Mouse (Mus musculus): ENCODE results near the gene Paxx. TPM values are rescaled to one million over a fixed set of nuclear protein-coding genes. Genes with fewer than 3 reads are reported as not detected.

The Paxx gene
- polyA plus RNA-seq, 1 experiment from 2014 or later, result 95.4 TPM

DNA sequence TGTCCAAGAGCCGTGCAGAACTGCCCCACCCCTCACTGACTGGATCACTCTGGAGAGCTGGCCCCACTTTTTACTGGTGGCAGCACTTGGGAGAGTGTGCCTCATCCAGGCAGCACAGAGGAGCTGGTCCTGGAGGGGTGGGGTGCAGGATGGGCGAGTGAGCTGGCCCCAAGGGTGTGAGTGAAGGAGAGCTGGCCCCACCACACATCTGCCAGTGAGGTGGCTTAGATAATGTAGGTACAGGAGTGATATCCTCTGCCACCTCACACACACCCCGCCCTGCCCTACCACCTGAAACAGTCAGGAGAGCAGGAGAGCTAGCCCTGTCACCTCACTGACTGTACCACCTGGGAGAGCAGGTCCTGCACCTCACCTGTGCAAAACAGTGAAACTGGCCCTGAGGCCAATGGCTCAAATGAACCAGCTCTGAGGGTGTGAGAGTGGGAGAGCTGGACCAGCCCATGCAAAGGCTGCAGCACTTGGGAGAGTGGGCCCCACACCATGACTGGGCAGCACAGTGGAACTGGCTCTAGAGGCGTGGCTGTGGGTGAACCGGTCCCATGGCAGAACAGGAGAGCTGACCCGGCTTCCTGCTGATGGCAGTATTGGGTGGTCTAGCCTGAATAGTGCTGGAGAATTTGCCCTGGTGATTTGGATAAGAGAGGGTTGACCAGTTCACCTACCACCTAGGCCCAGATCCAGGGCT, 27.2 kb upstream of the Paxx start:
- ATAC-seq (ENCODE audit: low FRiP score, low TSS enrichment), result no peak
- H3K27ac ChIP-seq (replicated peaks; ENCODE audit: low read depth, low read length), result no peak overlapping the region
- WGBS, result 79% methylated on average over 6 of the region's 6 CpGs
- no peak for DNase-seq
- H3K4me1 ChIP-seq (ENCODE audit: control insufficient read depth, insufficient read depth, low read length), result no peaks in the 10 kb centered on the region
- no peaks in the 10 kb centered on the region for H3K27me3 ChIP-seq (ENCODE audit: control insufficient read depth, insufficient read depth, low read length)
- no peak overlapping the region for H3K4me3 ChIP-seq (replicated peaks; ENCODE audit: low read depth, low read length)
- H3K4me2 ChIP-seq (ENCODE audit: low read length), result no peak overlapping the region
- no peaks in the 10 kb centered on the region for H3K9me3 ChIP-seq (ENCODE audit: control insufficient read depth, low read length)
- H3K36me3 ChIP-seq (ENCODE audit: control insufficient read depth, insufficient read depth, low read length), result no peaks in the 10 kb centered on the region
- H3K9ac ChIP-seq (replicated peaks; ENCODE audit: low read length), result no peak overlapping the region

GRCm38 (mm10) chr2:25484901-25485647, 24.2 kb upstream of the Paxx start:
- H3K27ac ChIP-seq (replicated peaks; ENCODE audit: low read depth, low read length), result no peak overlapping the region
- DNase-seq (no peak), ATAC-seq (ENCODE audit: low FRiP score, low TSS enrichment) (no peak)
- H3K9ac ChIP-seq (replicated peaks; ENCODE audit: low read length), result no peak overlapping the region
- no peaks in the 10 kb centered on the region for H3K9me3 ChIP-seq (ENCODE audit: control insufficient read depth, low read length)
- no peaks in the 10 kb centered on the region for H3K27me3 ChIP-seq (ENCODE audit: control insufficient read depth, insufficient read depth, low read length)
- WGBS, result 68% methylated on average over 11 of the region's 11 CpGs
- no peak overlapping the region for H3K4me3 ChIP-seq (replicated peaks; ENCODE audit: low read depth, low read length)
- no peaks in the 10 kb centered on the region for H3K4me1 ChIP-seq (ENCODE audit: control insufficient read depth, insufficient read depth, low read length)
- H3K36me3 ChIP-seq (ENCODE audit: control insufficient read depth, insufficient read depth, low read length), result no peaks in the 10 kb centered on the region
- no peak overlapping the region for H3K4me2 ChIP-seq (ENCODE audit: low read length)

DNA sequence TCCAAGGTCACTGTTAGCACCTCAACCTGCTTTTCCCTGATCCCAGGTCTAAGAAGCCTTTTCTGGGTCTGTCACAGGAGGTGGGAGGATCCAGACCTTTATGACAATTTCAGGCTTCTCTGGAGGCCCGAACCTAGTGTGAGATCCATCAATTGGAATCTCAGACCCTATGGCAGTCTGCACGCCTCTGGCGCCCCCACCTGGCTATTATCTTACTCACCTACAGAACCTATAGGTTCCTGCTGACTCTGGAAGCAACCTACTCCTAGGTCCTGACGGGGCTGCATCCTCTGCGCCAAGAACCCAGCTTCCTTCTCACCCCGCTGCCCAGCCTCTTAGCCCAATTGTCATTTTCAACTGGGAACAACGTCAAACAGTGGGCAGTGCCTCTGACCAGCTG, 22.1 kb upstream of the Paxx start:
- Histone ChIP-seq H3K27me3 (ENCODE audit: control insufficient read depth, insufficient read depth, low read length) (no peaks in the 10 kb centered on the region), H3K9ac (replicated peaks; ENCODE audit: low read length) (no peak overlapping the region), H3K4me3 (replicated peaks; ENCODE audit: low read depth, low read length) (no peak overlapping the region), H3K4me2 (ENCODE audit: low read length) (no peak overlapping the region), H3K4me1 (ENCODE audit: control insufficient read depth, insufficient read depth, low read length) (no peaks in the 10 kb centered on the region), H3K27ac (replicated peaks; ENCODE audit: low read depth, low read length) (no peak overlapping the region), H3K9me3 (ENCODE audit: control insufficient read depth, low read length) (no peaks in the 10 kb centered on the region), H3K36me3 (ENCODE audit: control insufficient read depth, insufficient read depth, low read length) (no peaks in the 10 kb centered on the region)
- WGBS, result 27% methylated on average over 7 of the region's 7 CpGs
- ATAC-seq (ENCODE audit: low FRiP score, low TSS enrichment) (no peak), DNase-seq (peak; percentile 53)

- DNase-seq, result no peak
- 90% methylated on average over 1 of the region's 1 CpGs for WGBS
Observed at GRCm38 (mm10) chr2:25480541-25480940, 19.6 kb upstream of the Paxx start.

GRCm38 (mm10) chr2:25479551-25480311, 18.8 kb upstream of the Paxx start:
- no peak overlapping the region for H3K27ac ChIP-seq (replicated peaks; ENCODE audit: low read depth, low read length)
- H3K27me3 ChIP-seq (ENCODE audit: control insufficient read depth, insufficient read depth, low read length), result no peaks in the 10 kb centered on the region
- WGBS, result 81% methylated on average over 10 of the region's 10 CpGs
- H3K4me3 ChIP-seq (replicated peaks; ENCODE audit: low read depth, low read length), result no peak overlapping the region
- no peak overlapping the region for H3K9ac ChIP-seq (replicated peaks; ENCODE audit: low read length)
- no peak overlapping the region for H3K4me2 ChIP-seq (ENCODE audit: low read length)
- ATAC-seq (ENCODE audit: low FRiP score, low TSS enrichment), result no peak
- H3K36me3 ChIP-seq (ENCODE audit: control insufficient read depth, insufficient read depth, low read length), result no peaks in the 10 kb centered on the region
- no peaks in the 10 kb centered on the region for H3K9me3 ChIP-seq (ENCODE audit: control insufficient read depth, low read length)
- no peaks in the 10 kb centered on the region for H3K4me1 ChIP-seq (ENCODE audit: control insufficient read depth, insufficient read depth, low read length)
- DNase-seq, result no peak

More at GRCm38 (mm10) chr2:25480541-25480940, 19.6 kb upstream of the Paxx start:
- ATAC-seq (ENCODE audit: low FRiP score, low TSS enrichment), result no peak
- no peaks in the 10 kb centered on the region for H3K9me3 ChIP-seq (ENCODE audit: control insufficient read depth, low read length)
- no peaks in the 10 kb centered on the region for H3K36me3 ChIP-seq (ENCODE audit: control insufficient read depth, insufficient read depth, low read length)
- H3K27ac ChIP-seq (replicated peaks; ENCODE audit: low read depth, low read length), result no peak overlapping the region
- H3K9ac ChIP-seq (replicated peaks; ENCODE audit: low read length), result no peak overlapping the region
- H3K27me3 ChIP-seq (ENCODE audit: control insufficient read depth, insufficient read depth, low read length), result no peaks in the 10 kb centered on the region
- no peak overlapping the region for H3K4me3 ChIP-seq (replicated peaks; ENCODE audit: low read depth, low read length)
- no peaks in the 10 kb centered on the region for H3K4me1 ChIP-seq (ENCODE audit: control insufficient read depth, insufficient read depth, low read length)
- no peak overlapping the region for H3K4me2 ChIP-seq (ENCODE audit: low read length)

DNA sequence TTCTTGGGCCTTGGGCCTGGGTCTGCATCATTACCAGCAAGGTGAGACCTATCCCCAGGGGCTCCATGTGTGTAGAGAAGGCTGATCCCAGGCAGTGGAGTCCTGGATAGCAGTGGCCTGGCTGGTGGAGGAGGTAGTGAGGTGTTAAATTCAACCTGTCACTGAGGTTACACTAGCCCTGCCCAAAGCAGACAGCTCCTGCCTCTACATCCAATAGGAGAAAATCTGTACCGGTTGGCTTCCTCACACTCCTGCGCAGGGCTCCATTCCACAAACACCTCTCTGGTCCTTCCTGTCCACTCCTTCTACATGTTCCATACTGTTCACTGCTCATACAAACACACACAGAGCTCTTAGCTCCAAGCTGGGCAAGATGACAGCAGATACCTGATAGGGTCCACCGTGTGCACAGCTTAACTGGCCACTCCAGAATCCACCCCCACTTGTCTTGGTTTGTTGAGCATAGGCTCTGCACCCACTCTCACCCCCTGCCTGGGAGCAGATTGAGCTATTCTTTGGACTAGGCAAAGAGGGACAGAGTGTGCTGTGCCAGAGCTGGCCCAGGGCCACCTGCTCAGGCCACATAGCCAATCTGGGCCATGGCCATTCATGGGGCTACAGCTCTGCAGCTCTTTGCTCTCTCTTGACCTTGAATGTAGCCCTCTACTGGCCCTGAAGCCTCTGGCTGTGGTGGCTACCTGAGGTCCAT, 17.2 kb upstream of the Paxx start:
- H3K9ac ChIP-seq (replicated peaks; ENCODE audit: low read length), result no peak overlapping the region
- H3K27me3 ChIP-seq (ENCODE audit: control insufficient read depth, insufficient read depth, low read length), result no peaks in the 10 kb centered on the region
- no peaks in the 10 kb centered on the region for H3K4me1 ChIP-seq (ENCODE audit: control insufficient read depth, insufficient read depth, low read length)
- ATAC-seq (ENCODE audit: low FRiP score, low TSS enrichment) (no peak), DNase-seq (no peak)
- H3K9me3 ChIP-seq (ENCODE audit: control insufficient read depth, low read length), result no peaks in the 10 kb centered on the region
- no peak overlapping the region for H3K4me3 ChIP-seq (replicated peaks; ENCODE audit: low read depth, low read length)
- no peak overlapping the region for H3K4me2 ChIP-seq (ENCODE audit: low read length)
- no peak overlapping the region for H3K27ac ChIP-seq (replicated peaks; ENCODE audit: low read depth, low read length)
- H3K36me3 ChIP-seq (ENCODE audit: control insufficient read depth, insufficient read depth, low read length), result no peaks in the 10 kb centered on the region
- WGBS, result 92% methylated on average over 3 of the region's 3 CpGs

GRCm38 (mm10) chr2:25477541-25477940, 16.6 kb upstream of the Paxx start:
- no peak overlapping the region for H3K4me3 ChIP-seq (replicated peaks; ENCODE audit: low read depth, low read length)
- H3K4me2 ChIP-seq (ENCODE audit: low read length), result no peak overlapping the region
- no peak overlapping the region for H3K27ac ChIP-seq (replicated peaks; ENCODE audit: low read depth, low read length)
- H3K36me3 ChIP-seq (ENCODE audit: control insufficient read depth, insufficient read depth, low read length), result no peaks in the 10 kb centered on the region
- no peak for ATAC-seq (ENCODE audit: low FRiP score, low TSS enrichment)
- no peak overlapping the region for H3K9ac ChIP-seq (replicated peaks; ENCODE audit: low read length)
- no peaks in the 10 kb centered on the region for H3K27me3 ChIP-seq (ENCODE audit: control insufficient read depth, insufficient read depth, low read length)
- H3K9me3 ChIP-seq (ENCODE audit: control insufficient read depth, low read length), result no peaks in the 10 kb centered on the region
- no peak for DNase-seq
- H3K4me1 ChIP-seq (ENCODE audit: control insufficient read depth, insufficient read depth, low read length), result no peaks in the 10 kb centered on the region
- 85% methylated on average over 8 of the region's 8 CpGs for WGBS

- WGBS, result 77% methylated on average over 2 of the region's 2 CpGs
- no peaks in the 10 kb centered on the region for H3K4me1 ChIP-seq (ENCODE audit: control insufficient read depth, insufficient read depth, low read length)
- no peaks in the 10 kb centered on the region for H3K9me3 ChIP-seq (ENCODE audit: control insufficient read depth, low read length)
- no peak overlapping the region for H3K9ac ChIP-seq (replicated peaks; ENCODE audit: low read length)
- no peak overlapping the region for H3K4me2 ChIP-seq (ENCODE audit: low read length)
- H3K27me3 ChIP-seq (ENCODE audit: control insufficient read depth, insufficient read depth, low read length), result no peaks in the 10 kb centered on the region
- no peaks in the 10 kb centered on the region for H3K36me3 ChIP-seq (ENCODE audit: control insufficient read depth, insufficient read depth, low read length)
- H3K27ac ChIP-seq (replicated peaks; ENCODE audit: low read depth, low read length), result no peak overlapping the region
- no peak overlapping the region for H3K4me3 ChIP-seq (replicated peaks; ENCODE audit: low read depth, low read length)
- no peak for DNase-seq
- ATAC-seq (ENCODE audit: low FRiP score, low TSS enrichment), result no peak
Observed at GRCm38 (mm10) chr2:25472550-25472949, 11.7 kb upstream of the Paxx start.

Data from midbrain, embryonic 14.5 days (tissue).